Mouse (Mus musculus) kidney, embryonic 14.5 days (tissue): ENCODE data around the gene 1600014C10Rik. TPM values are rescaled to one million over a fixed set of nuclear protein-coding genes. Genes with fewer than 3 reads are reported as not detected.
A peak's percentile ranks its signal among the peaks of the same experiment; 100 is the strongest.

Source experiments
- ATAC-seq: fragments of 200-750 bp; cut with Nextera tagmentation; 2 replicates; pipeline ENCODE4 v1.8.0; 2017; ENCODE audit warnings: moderate number of reproducible peaks, mild to moderate bottlenecking, moderate TSS enrichment, moderate library complexity; ENCODE audit not compliant: low FRiP score, low TSS enrichment
- H3K27ac ChIP-seq: fragments of 300-500 bp; sonication (generic); 2 replicates; pipeline ENCODE4 v1.5.1; 2014; ENCODE audit warnings: low read depth, mild to moderate bottlenecking, low read length, moderate library complexity, mixed read lengths
- H3K27me3 ChIP-seq: fragments of 300-500 bp; sonication (generic); 2 replicates; pipeline ENCODE4 v1.6.1; 2014; ENCODE audit warnings: mild to moderate bottlenecking, low read length; ENCODE audit not compliant: control insufficient read depth, insufficient read depth
- H3K36me3 ChIP-seq: fragments of 300-500 bp; sonication (generic); 2 replicates; pipeline ENCODE4 v1.6.1; 2014; ENCODE audit warnings: low read length, mixed read lengths; ENCODE audit not compliant: control insufficient read depth, insufficient read depth
- H3K4me1 ChIP-seq: fragments of 300-500 bp; sonication (generic); 2 replicates; pipeline ENCODE4 v1.6.1; 2014; ENCODE audit warnings: low read length, mixed read lengths; ENCODE audit not compliant: control insufficient read depth, insufficient read depth
- H3K4me2 ChIP-seq: fragments of 300-500 bp; sonication (generic); replicated peaks from 2 replicates; pipeline ENCODE4 v1.6.1; 2014; ENCODE audit warnings: low read depth, mild to moderate bottlenecking, low read length
- H3K4me3 ChIP-seq: fragments of 300-500 bp; sonication (generic); 2 replicates; pipeline ENCODE4 v1.5.1; 2014; ENCODE audit warnings: mild to moderate bottlenecking, low read length
- H3K9ac ChIP-seq: fragments of 300-500 bp; sonication (generic); 2 replicates; pipeline ENCODE4 v1.6.1; 2014; ENCODE audit warnings: low read depth, mild to moderate bottlenecking, low read length, moderate library complexity
- H3K9me3 ChIP-seq: fragments of 300-500 bp; sonication (generic); 2 replicates; pipeline ENCODE4 v1.6.1; 2016; ENCODE audit warnings: low read length; ENCODE audit not compliant: control insufficient read depth
- WGBS: fragments of 180-500 bp; shearing (Covaris S2); extraction: QIAGEN DNeasy Blood & Tissue Kit; methylation state at CpG from one replicate; pipeline ENCODE4 v1.1.7; 2014; 5-methylcytosine and 5-hydroxymethylcytosine counted together
- polyA plus RNA-seq: library from polyadenylated mRNA; unstranded; fragments of >200 nt; fragmentation: Nextera tagmentation; extraction: Ambion mirVana; gene quantifications from 2 replicates; pipeline ENCODE4 v1.2.1, GENCODE M21; 2014

1600014C10Rik gene
- polyA plus RNA-seq, 1 experiment from 2014 or later, result 16.6 TPM

GRCm38 (mm10) chr7:38227900-38228298, 44.9 kb downstream of the 1600014C10Rik start, which contains the start of gene Plekhf1:
TSS of gene Plekhf1 (minus strand) at chr7:38228016.
- no peaks in the 10 kb centered on the region for H3K9me3 ChIP-seq
- H3K36me3 ChIP-seq, result no peaks in the 10 kb centered on the region
- peak within 1 kb of the TSS; percentile 82 for H3K27ac ChIP-seq
- ATAC-seq, result peak; percentile 93
- WGBS, result under 1% methylated on average over 36 of the region's 36 CpGs
- H3K27me3 ChIP-seq, result no peaks in the 10 kb centered on the region; the same call in 1 of the 2 replicates
- H3K4me1 ChIP-seq, result peaks cover 15% of the 10 kb centered on the region
- H3K4me2 ChIP-seq, result peak within 1 kb of the TSS; percentile 85
- H3K9ac ChIP-seq, result peak within 1 kb of the TSS; percentile 68
- H3K4me3 ChIP-seq, result peak within 1 kb of the TSS; percentile 67

DNA sequence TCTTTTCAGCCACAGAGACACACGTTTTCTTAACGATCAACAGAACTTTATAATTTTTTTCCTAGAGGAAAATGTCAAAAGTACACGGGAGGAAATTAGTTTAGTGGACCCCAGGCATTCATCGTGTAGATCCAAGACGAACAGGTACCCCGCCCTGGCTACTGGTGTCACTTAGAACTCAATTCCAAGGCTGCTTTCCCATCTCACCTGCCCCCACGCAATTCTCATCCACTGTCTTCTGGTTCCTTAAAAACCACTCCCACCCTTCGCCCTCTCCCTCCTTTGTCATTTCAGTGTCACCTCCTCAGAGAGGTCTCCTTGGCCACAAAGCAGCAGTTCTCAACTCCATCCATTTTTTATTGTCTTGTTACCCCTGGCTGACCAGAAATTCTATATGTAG, 45.3 kb downstream of the 1600014C10Rik start:
- no peaks in the 10 kb centered on the region for H3K36me3 ChIP-seq
- H3K9me3 ChIP-seq, result no peaks in the 10 kb centered on the region
- peaks cover 15% of the 10 kb centered on the region for H3K4me1 ChIP-seq
- ATAC-seq, result no peak
- peak overlapping the region; percentile 67 for H3K4me3 ChIP-seq
- H3K27me3 ChIP-seq, result no peaks in the 10 kb centered on the region; the same call in 1 of the 2 replicates
- peak overlapping the region; percentile 85 for H3K4me2 ChIP-seq
- 18% methylated on average over 8 of the region's 8 CpGs for WGBS
- H3K9ac ChIP-seq, result 0 out of 2 replicates have a peak overlapping the region, but pooled peaks have one; percentile 68
- peak overlapping the region; percentile 47; the same call in 1 of the 2 replicates for H3K27ac ChIP-seq

DNA sequence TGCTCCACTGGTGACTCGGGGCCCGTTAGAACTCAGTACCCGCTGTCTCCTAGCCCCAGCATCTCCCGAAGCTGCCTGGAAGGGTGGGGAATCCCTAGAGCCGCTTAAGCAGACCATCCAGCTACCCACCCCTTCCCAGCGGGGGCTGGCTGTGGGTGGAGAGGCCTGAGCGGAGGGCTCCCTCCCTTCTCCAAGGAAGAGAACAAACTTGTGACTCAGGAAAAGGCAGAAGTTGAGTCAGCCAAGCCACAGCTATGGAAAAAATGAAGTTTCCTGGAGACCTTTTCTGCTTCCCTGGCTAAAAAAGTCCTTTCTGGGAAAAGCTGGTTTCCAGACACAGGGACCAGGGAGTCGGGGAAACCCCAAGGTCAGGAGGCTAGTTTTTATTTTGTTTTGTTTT, 47.3 kb downstream of the 1600014C10Rik start:
- Histone ChIP-seq H3K9ac (no peak overlapping the region), H3K4me2 (no peak overlapping the region), H3K9me3 (no peaks in the 10 kb centered on the region), H3K27ac (no peak overlapping the region), H3K27me3 (no peaks in the 10 kb centered on the region; the same call in 1 of the 2 replicates), H3K4me1 (peaks cover 15% of the 10 kb centered on the region), H3K4me3 (no peak overlapping the region), H3K36me3 (no peaks in the 10 kb centered on the region)
- WGBS, result 32% methylated on average over 8 of the region's 8 CpGs
- no peak for ATAC-seq

GRCm38 (mm10) chr7:38236400-38237105, 53.5 kb downstream of the 1600014C10Rik start:
- H3K4me2 ChIP-seq, result no peak overlapping the region
- H3K27me3 ChIP-seq, result no peaks in the 10 kb centered on the region
- no peaks in the 10 kb centered on the region for H3K36me3 ChIP-seq
- no peak overlapping the region for H3K27ac ChIP-seq
- no peak for ATAC-seq
- no peak overlapping the region for H3K9ac ChIP-seq
- H3K4me1 ChIP-seq, result no peaks in the 10 kb centered on the region
- no peak overlapping the region for H3K4me3 ChIP-seq
- WGBS, result 37% methylated on average over 11 of the region's 11 CpGs
- no peaks in the 10 kb centered on the region for H3K9me3 ChIP-seq

DNA sequence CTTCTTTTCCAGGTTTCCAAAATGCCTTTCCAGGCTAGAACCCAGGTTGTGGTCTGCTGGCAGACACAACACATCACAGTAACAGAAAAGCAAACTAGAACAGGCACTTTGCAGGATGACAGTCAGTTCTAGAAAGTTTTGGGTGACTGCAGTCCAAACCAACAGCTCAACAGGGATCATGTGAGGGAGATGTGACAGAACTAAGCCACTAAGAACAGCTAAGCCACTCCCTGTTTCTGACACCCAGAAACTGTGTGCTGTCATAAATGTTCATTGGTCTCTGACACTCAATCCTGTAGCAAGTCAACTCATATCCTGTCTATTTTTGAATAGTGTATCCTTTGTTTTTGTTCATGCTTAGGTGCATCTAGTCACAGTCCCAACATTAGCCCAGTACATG, 54.1 kb downstream of the 1600014C10Rik start:
- H3K9ac ChIP-seq, result no peak overlapping the region
- no peaks in the 10 kb centered on the region for H3K27me3 ChIP-seq
- H3K4me2 ChIP-seq, result no peak overlapping the region
- no peak overlapping the region for H3K4me3 ChIP-seq
- H3K4me1 ChIP-seq, result no peaks in the 10 kb centered on the region
- H3K9me3 ChIP-seq, result no peaks in the 10 kb centered on the region
- H3K36me3 ChIP-seq, result no peaks in the 10 kb centered on the region
- H3K27ac ChIP-seq, result no peak overlapping the region
- ATAC-seq, result no peak

GRCm38 (mm10) chr7:38242417-38242816, 59.4 kb downstream of the 1600014C10Rik start:
- no peak overlapping the region for H3K27ac ChIP-seq
- H3K4me2 ChIP-seq, result no peak overlapping the region
- WGBS, result 81% methylated on average over 4 of the region's 4 CpGs
- H3K9ac ChIP-seq, result no peak overlapping the region
- H3K27me3 ChIP-seq, result no peaks in the 10 kb centered on the region
- no peak for ATAC-seq
- no peaks in the 10 kb centered on the region for H3K36me3 ChIP-seq
- H3K9me3 ChIP-seq, result no peaks in the 10 kb centered on the region
- no peaks in the 10 kb centered on the region for H3K4me1 ChIP-seq
- no peak overlapping the region for H3K4me3 ChIP-seq

Other genes starting within 250 kb of the 1600014C10Rik start
- 41.2 and 57.8 TPM in 2 replicates for gene Uri1, start 159.7 kb upstream of the 1600014C10Rik start, polyA plus RNA-seq
- 89.3 and 100 TPM in 2 replicates for gene Ccne1, start 75.7 kb upstream of the 1600014C10Rik start, polyA plus RNA-seq
- 3.8 and 4.9 TPM in 2 replicates for gene Plekhf1, start 44.8 kb downstream of the 1600014C10Rik start, polyA plus RNA-seq
- gene Pop4, start 88.2 kb downstream of the 1600014C10Rik start, polyA plus RNA-seq, result 71.1 and 73.7 TPM in 2 replicates